ENCODE assay signal across 8 mouse cellular contexts in the genomic region with DNA sequence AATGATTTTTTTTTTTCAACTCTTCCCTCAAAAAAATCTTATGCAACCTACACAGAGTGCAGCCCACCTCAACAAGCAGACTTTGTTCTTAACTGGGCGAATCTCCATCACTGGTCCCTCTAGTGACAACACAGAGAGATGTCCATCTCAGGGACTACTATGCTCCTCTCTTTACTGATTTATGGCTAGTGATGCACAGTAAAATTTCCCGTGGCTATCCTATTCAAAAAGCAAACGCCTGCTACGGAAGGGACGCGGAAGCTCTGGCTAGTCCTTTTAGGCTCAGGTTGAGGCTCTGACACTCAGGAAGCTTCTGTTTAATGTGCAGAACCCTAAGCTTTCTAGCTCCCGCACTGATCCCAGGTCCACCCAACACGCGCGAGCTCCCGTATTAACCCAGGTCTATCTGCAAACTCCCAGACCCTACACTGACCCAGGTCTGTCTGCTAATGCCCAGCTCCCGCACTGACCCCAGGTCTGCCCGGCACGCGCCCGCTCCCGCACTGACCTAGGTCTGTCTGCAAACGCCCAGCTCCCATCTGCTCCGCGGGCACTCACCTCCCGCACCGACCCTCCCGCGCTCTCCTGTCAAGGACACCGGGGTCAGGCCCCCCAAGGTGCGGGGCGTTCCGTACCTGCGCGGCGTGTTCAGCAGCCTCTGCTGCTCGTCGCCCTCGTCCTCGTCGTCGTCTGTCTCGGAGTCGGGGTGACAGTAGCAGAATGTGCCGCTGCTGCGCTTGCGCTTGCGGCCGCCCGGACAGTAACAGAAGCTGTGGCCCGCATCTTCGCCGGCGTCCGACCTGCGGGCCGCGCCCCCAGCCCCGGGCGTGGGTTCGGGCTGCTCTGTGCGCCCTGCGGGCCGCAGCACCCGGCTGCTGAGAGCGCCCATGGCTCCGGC. TPM values are rescaled to one million over a fixed set of nuclear protein-coding genes. Genes with fewer than 3 reads are reported as not detected.
DNase-seq lines count a peak whose midpoint lies in the region; ATAC-seq lines count a peak whose summit lies in the region.

No protein-coding gene starts in this region.

- no peaks in the 10 kb centered on the region for H3K9me3 ChIP-seq in lung, embryonic 15.5 days
- H3K9me3 ChIP-seq in heart, embryonic 15.5 days (replicated peaks), result no peaks in the 10 kb centered on the region
- H3K9me3 ChIP-seq in midbrain, embryonic 14.5 days (ENCODE audit: control insufficient read depth, low read length), result no peaks in the 10 kb centered on the region

- H3K4me2 ChIP-seq in lung, embryonic 15.5 days, result peak overlapping the region; percentile 96
- H3K4me2 ChIP-seq in heart, embryonic 15.5 days, result peak overlapping the region; percentile 95
- peak overlapping the region; percentile 80 for H3K4me2 ChIP-seq in midbrain, embryonic 14.5 days (ENCODE audit: low read length)

- ATAC-seq in lung, embryonic 15.5 days (ENCODE audit: borderline replicate concordance, extremely low read depth, low FRiP score, low TSS enrichment), result peak; percentile 69
- peak; percentile 16 for ATAC-seq in activated CD4-positive, CD25-positive, alpha-beta regulatory T cell, adult 4 months
- peak; percentile 27 for ATAC-seq in erythroblast, adult 5-6 weeks (replicated peaks; ENCODE audit: low FRiP score, poor library complexity, severe bottlenecking)
- peak; percentile 41 for ATAC-seq in heart, embryonic 15.5 days (replicated peaks; ENCODE audit: insufficient number of reproducible peaks, insufficient read depth, low FRiP score, low read depth)
- peak; percentile 51 for ATAC-seq in midbrain, embryonic 14.5 days (ENCODE audit: low FRiP score, low TSS enrichment)

- peak overlapping the region; percentile 99 for H3K4me3 ChIP-seq in lung, embryonic 15.5 days
- peak overlapping the region; percentile 99 for H3K4me3 ChIP-seq in heart, embryonic 15.5 days
- H3K4me3 ChIP-seq in midbrain, embryonic 14.5 days (replicated peaks; ENCODE audit: low read depth, low read length), result peak overlapping the region; percentile 94

- no peaks in the 10 kb centered on the region for H3K27me3 ChIP-seq in lung, embryonic 15.5 days
- no peaks in the 10 kb centered on the region for H3K27me3 ChIP-seq in heart, embryonic 15.5 days
- H3K27me3 ChIP-seq in midbrain, embryonic 14.5 days (ENCODE audit: control insufficient read depth, insufficient read depth, low read length), result no peaks in the 10 kb centered on the region

- peak overlapping the region; percentile 79 for H3K27ac ChIP-seq in lung, embryonic 15.5 days
- peak overlapping the region; percentile 81 for H3K27ac ChIP-seq in heart, embryonic 15.5 days
- H3K27ac ChIP-seq in midbrain, embryonic 14.5 days (replicated peaks; ENCODE audit: low read depth, low read length), result peak overlapping the region; percentile 95

- intact Hi-C loops in left cerebral cortex, postnatal 4 days (cut with DNase I), result no loop called here

- no peaks in the 10 kb centered on the region for H3K36me3 ChIP-seq in lung, embryonic 15.5 days
- no peaks in the 10 kb centered on the region for H3K36me3 ChIP-seq in heart, embryonic 15.5 days
- 0 out of 2 replicates have a peak, but pooled peaks cover 1% of the 10 kb centered on the region for H3K36me3 ChIP-seq in midbrain, embryonic 14.5 days (ENCODE audit: control insufficient read depth, insufficient read depth, low read length)

- peaks cover 10% of the 10 kb centered on the region for H3K4me1 ChIP-seq in lung, embryonic 15.5 days
- H3K4me1 ChIP-seq in heart, embryonic 15.5 days (replicated peaks), result peaks cover 16% of the 10 kb centered on the region
- H3K4me1 ChIP-seq in midbrain, embryonic 14.5 days (ENCODE audit: control insufficient read depth, insufficient read depth, low read length), result peaks cover 21% of the 10 kb centered on the region

- DNase-seq in lung, postnatal 25 days (ENCODE audit: low spot score), result no peak
- peak; percentile 46 for DNase-seq in left cerebral cortex, postnatal 4 days
- DNase-seq in midbrain, embryonic 14.5 days, result peak; percentile 58
- peak; percentile 32 for DNase-seq in thymus, postnatal 0 days (ENCODE audit: low spot score)

- H3K9ac ChIP-seq in lung, embryonic 15.5 days, result peak overlapping the region; percentile 95
- H3K9ac ChIP-seq in heart, embryonic 15.5 days, result peak overlapping the region; percentile 89
- peak overlapping the region; percentile 94 for H3K9ac ChIP-seq in midbrain, embryonic 14.5 days (replicated peaks; ENCODE audit: low read length)

- WGBS in lung, embryonic 15.5 days, result under 1% methylated on average over 62 of the region's 62 CpGs
- WGBS in heart, embryonic 15.5 days, result under 1% methylated on average over 62 of the region's 62 CpGs
- WGBS in midbrain, embryonic 14.5 days, result under 1% methylated on average over 62 of the region's 62 CpGs

RNA-seq across cellular contexts. Expression of gene Gmcl1, which starts 0.7 kb away (rescaled TPM):
- 32.7 and 32.9 TPM in 2 replicates for polyA plus RNA-seq in lung, embryonic 15.5 days (2015; fragmentation: Nextera tagmentation; extraction: Ambion mirVana)
- 10 to 100 TPM; 10.8 to 12.8 TPM for polyA plus RNA-seq in activated CD4-positive, CD25-positive, alpha-beta regulatory T cell, adult 4 months (2017; shearing (Covaris generic))
- 4.4 and 9.0 TPM in 2 replicates for total RNA-seq in erythroblast, adult 5-6 weeks (2015; ENCODE audit: low replicate concordance)
- total RNA-seq in erythroblast, adult 5-6 weeks (2017; ENCODE audit: low replicate concordance), result 4.9 and 5.4 TPM in 2 replicates
- 14.4 and 19.7 TPM in 2 replicates for polyA plus RNA-seq in heart, embryonic 15.5 days (2015; fragmentation: Nextera tagmentation; extraction: Ambion mirVana)
- 10 to 100 TPM; 36.3 to 39.7 TPM for total RNA-seq in left cerebral cortex, postnatal 4 days (2021)
- 32.7 and 38.0 TPM in 2 replicates for polyA plus RNA-seq in midbrain, embryonic 14.5 days (2014; fragmentation: Nextera tagmentation; extraction: Ambion mirVana)
- 30.6 and 37.0 TPM in 2 replicates for polyA plus RNA-seq in thymus, postnatal 0 days (2015; fragmentation: Nextera tagmentation; extraction: Ambion mirVana)

RNA-seq across cellular contexts. Expression of gene Snrnp27, which starts 48.2 kb away (rescaled TPM):
- 103 and 109 TPM in 2 replicates for polyA plus RNA-seq in lung, embryonic 15.5 days (2015; fragmentation: Nextera tagmentation; extraction: Ambion mirVana)
- 100 to 1,000 TPM; 108 to 114 TPM for polyA plus RNA-seq in activated CD4-positive, CD25-positive, alpha-beta regulatory T cell, adult 4 months (2017; shearing (Covaris generic))
- total RNA-seq in erythroblast, adult 5-6 weeks (2015; ENCODE audit: low replicate concordance), result 22.4 and 32.1 TPM in 2 replicates
- 65.8 and 91.9 TPM in 2 replicates for total RNA-seq in erythroblast, adult 5-6 weeks (2017; ENCODE audit: low replicate concordance)
- polyA plus RNA-seq in heart, embryonic 15.5 days (2015; fragmentation: Nextera tagmentation; extraction: Ambion mirVana), result 68.3 and 81.3 TPM in 2 replicates
- total RNA-seq in left cerebral cortex, postnatal 4 days (2021), result 10 to 100 TPM; 53.6 to 57.9 TPM
- polyA plus RNA-seq in midbrain, embryonic 14.5 days (2014; fragmentation: Nextera tagmentation; extraction: Ambion mirVana), result 101 and 105 TPM in 2 replicates
- polyA plus RNA-seq in thymus, postnatal 0 days (2015; fragmentation: Nextera tagmentation; extraction: Ambion mirVana), result 149 and 164 TPM in 2 replicates

Comparison
In these comparisons a context has a peak if more than half of its experiments do, and no peak if none do; other contexts are left out.
1. ATAC-seq: peak in every context shown above with its lines; median percentile 69 in lung, embryonic 15.5 days; 51 in midbrain, embryonic 14.5 days; 41 in heart, embryonic 15.5 days; 27 in erythroblast, adult 5-6 weeks; 16 in activated CD4-positive, CD25-positive, alpha-beta regulatory T cell, adult 4 months.